Mouse (Mus musculus): ENCODE data around the gene Tet3. TPM values are rescaled to one million over a fixed set of nuclear protein-coding genes. Genes with fewer than 3 reads are reported as not detected.

Gene Tet3
- polyA plus RNA-seq, 1 experiment: 16.6 TPM

DNA sequence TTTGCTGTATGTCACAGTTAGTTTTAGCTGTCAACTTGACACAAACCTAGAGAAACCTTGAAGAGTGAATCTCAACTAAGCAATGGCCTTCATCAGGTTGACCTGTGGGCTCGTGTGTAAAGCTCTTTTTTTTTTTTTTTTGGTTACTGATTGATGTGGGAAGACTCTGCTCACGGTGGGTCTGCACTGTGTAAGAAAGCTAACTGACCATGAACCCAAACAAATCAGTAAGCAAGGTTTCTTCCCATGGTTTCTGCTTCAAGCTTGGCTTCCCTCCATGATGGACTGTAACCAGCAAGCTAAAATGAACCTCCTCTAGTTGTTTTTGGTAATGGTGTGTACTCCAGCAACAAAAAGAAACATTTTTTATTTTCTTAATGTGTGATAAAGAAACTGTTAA, 20.3 kb upstream of the Tet3 start:
- H3K27ac ChIP-seq (ENCODE audit: insufficient read depth, low read length): no peak overlapping the region
- no peaks in the 10 kb centered on the region for H3K4me1 ChIP-seq (ENCODE audit: control insufficient read depth, insufficient read depth, low read length)
- TF ChIP-seq POLR2A (IDR thresholded peaks at IDR 0.05; ENCODE audit: extremely low read depth, insufficient read depth, low read length) (no peak), CTCF (IDR thresholded peaks at IDR 0.05; ENCODE audit: extremely low read depth, insufficient read depth, low read length) (no peak)
- no peak overlapping the region for H3K4me3 ChIP-seq (ENCODE audit: insufficient read depth, low read length)

DNA sequence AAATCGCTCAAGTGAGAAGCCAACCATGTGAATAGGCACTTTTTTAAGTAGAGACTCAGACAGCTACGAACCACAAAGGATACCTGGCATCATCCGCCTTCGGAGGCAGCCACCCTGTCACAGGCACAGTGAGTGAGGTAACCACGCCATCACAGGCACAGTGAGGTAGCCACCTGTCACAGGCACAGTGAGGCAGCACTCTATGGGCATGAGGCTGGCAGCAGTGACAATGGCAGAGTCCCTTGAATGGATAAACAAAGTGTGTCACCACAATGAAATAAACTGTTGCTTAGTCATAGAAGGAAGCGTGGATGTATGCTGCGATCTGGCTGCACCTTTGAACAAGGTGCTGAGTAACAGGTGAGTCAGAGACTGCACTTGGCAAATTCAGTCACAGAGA, 19.7 kb upstream of the Tet3 start:
- TF ChIP-seq CTCF (IDR thresholded peaks at IDR 0.05; ENCODE audit: extremely low read depth, insufficient read depth, low read length): no peak
- no peak for TF ChIP-seq POLR2A (IDR thresholded peaks at IDR 0.05; ENCODE audit: extremely low read depth, insufficient read depth, low read length)
- no peak overlapping the region for H3K4me3 ChIP-seq (ENCODE audit: insufficient read depth, low read length)
- no peaks in the 10 kb centered on the region for H3K4me1 ChIP-seq (ENCODE audit: control insufficient read depth, insufficient read depth, low read length)
- H3K27ac ChIP-seq (ENCODE audit: insufficient read depth, low read length): no peak overlapping the region

GRCm38 (mm10) chr6:83478217-83478616, 19.3 kb upstream of the Tet3 start:
- Histone ChIP-seq H3K4me3 (ENCODE audit: insufficient read depth, low read length) (no peak overlapping the region), H3K4me1 (ENCODE audit: control insufficient read depth, insufficient read depth, low read length) (no peaks in the 10 kb centered on the region), H3K27ac (ENCODE audit: insufficient read depth, low read length) (no peak overlapping the region)
- TF ChIP-seq CTCF (IDR thresholded peaks at IDR 0.05; ENCODE audit: extremely low read depth, insufficient read depth, low read length) (no peak), POLR2A (IDR thresholded peaks at IDR 0.05; ENCODE audit: extremely low read depth, insufficient read depth, low read length) (no peak)

GRCm38 (mm10) chr6:83475431-83475830, 16.5 kb upstream of the Tet3 start:
- Histone ChIP-seq H3K27ac (ENCODE audit: insufficient read depth, low read length) (no peak overlapping the region), H3K4me1 (ENCODE audit: control insufficient read depth, insufficient read depth, low read length) (no peaks in the 10 kb centered on the region), H3K4me3 (ENCODE audit: insufficient read depth, low read length) (no peak overlapping the region)
- TF ChIP-seq CTCF (IDR thresholded peaks at IDR 0.05; ENCODE audit: extremely low read depth, insufficient read depth, low read length): no peak
- no peak for TF ChIP-seq POLR2A (IDR thresholded peaks at IDR 0.05; ENCODE audit: extremely low read depth, insufficient read depth, low read length)

- no peak overlapping the region for H3K4me3 ChIP-seq (ENCODE audit: insufficient read depth, low read length)
- no peaks in the 10 kb centered on the region for H3K4me1 ChIP-seq (ENCODE audit: control insufficient read depth, insufficient read depth, low read length)
- TF ChIP-seq CTCF (IDR thresholded peaks at IDR 0.05; ENCODE audit: extremely low read depth, insufficient read depth, low read length) (no peak), POLR2A (IDR thresholded peaks at IDR 0.05; ENCODE audit: extremely low read depth, insufficient read depth, low read length) (no peak)
- H3K27ac ChIP-seq (ENCODE audit: insufficient read depth, low read length): no peak overlapping the region
Measured at GRCm38 (mm10) chr6:83473240-83473639, 14.4 kb upstream of the Tet3 start.

DNA sequence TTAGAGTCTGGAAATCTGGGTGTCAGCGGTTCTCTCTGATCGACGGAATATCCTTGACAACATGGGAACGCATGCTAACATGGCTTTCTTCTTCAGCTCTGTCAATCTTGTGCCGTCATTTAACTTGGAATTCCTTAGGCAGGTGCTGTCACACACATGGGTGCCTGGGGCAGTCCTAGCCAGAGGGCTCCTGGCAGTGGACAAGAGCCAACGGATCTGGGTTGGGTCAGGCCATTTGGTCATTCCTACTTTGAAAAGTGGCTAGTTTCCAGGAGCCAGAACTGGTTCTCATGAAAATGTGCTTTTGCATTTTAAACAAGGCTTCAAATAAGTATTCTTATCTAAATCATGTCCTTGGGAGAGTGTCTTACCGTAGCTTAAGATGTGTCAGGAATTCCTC, 12.9 kb upstream of the Tet3 start:
- Histone ChIP-seq H3K4me3 (ENCODE audit: insufficient read depth, low read length) (no peak overlapping the region), H3K4me1 (ENCODE audit: control insufficient read depth, insufficient read depth, low read length) (no peaks in the 10 kb centered on the region), H3K27ac (ENCODE audit: insufficient read depth, low read length) (no peak overlapping the region)
- no peak for TF ChIP-seq CTCF (IDR thresholded peaks at IDR 0.05; ENCODE audit: extremely low read depth, insufficient read depth, low read length)
- TF ChIP-seq POLR2A (IDR thresholded peaks at IDR 0.05; ENCODE audit: extremely low read depth, insufficient read depth, low read length): no peak

DNA sequence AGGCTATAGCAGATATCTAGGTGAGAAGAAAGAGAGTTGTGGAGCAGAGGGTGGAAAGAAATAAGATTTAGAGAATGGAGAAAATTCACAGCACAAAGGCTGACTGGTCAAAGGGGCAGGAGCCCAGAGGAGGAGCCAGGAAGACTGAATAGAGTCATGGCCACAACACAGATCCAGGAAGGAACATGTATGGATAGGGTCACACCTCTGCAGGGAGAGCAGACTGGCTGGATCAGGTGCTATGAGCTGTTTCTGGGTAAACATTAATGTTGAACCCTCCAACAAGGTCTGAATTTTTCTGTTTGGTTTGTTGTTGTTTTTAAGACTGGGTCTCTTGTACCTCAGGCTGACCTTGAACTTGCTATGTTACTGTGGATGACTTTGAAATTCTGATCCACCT, 5.1 kb upstream of the Tet3 start:
- TF ChIP-seq CTCF (IDR thresholded peaks at IDR 0.05; ENCODE audit: extremely low read depth, insufficient read depth, low read length) (no peak), POLR2A (IDR thresholded peaks at IDR 0.05; ENCODE audit: extremely low read depth, insufficient read depth, low read length) (no peak)
- no peaks in the 10 kb centered on the region for H3K4me1 ChIP-seq (ENCODE audit: control insufficient read depth, insufficient read depth, low read length)
- no peak overlapping the region for H3K4me3 ChIP-seq (ENCODE audit: insufficient read depth, low read length)
- H3K27ac ChIP-seq (ENCODE audit: insufficient read depth, low read length): no peak overlapping the region

DNA sequence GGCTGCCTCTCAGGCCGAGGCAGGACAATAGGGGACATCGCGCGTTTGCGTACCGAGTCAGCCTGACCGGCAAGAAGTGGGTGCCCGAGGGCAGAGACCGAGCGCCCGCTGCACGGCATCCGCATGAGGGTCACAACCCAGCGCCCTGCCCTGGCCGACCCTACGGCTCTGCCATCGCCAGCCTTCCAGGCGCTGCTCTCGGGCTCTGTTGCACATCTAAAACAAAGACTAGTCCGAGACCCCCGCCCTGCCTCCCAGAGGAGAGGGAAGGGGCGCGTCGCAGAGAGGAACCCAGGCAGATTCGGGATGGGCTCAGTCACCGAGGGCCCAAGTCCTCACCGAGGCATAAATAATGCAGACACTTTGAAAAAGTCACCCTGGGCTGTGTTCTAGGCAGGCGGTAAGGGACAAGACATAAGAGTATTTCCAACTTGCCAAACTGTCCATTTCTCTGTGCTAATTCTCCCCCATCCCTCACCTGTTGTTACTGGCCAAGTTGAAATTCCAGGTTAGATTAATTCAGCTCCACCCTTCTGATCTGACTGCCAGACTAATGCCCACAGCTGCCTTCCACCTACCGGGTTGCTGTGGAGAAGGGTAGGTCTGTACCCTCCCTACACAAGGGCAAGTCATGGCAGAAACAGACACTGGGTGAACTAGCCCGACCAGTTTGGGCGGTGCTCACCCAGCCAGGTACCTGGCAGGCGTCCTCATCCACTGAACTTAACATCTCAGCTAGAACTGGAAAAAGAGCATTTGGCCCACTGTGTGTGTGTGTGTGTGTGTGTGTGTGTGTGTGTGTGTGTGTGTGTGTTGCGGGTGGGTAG, 1.7 kb downstream of the Tet3 start:
- Histone ChIP-seq H3K4me1 (ENCODE audit: control insufficient read depth, insufficient read depth, low read length) (peaks cover 5% of the 10 kb centered on the region; the same call in 1 of the 2 replicates), H3K4me3 (ENCODE audit: insufficient read depth, low read length) (peak overlapping the region; percentile 79), H3K27ac (ENCODE audit: insufficient read depth, low read length) (peak overlapping the region; percentile 17; the same call in 1 of the 2 replicates)
- TF ChIP-seq CTCF (IDR thresholded peaks at IDR 0.05; ENCODE audit: extremely low read depth, insufficient read depth, low read length) (no peak), POLR2A (IDR thresholded peaks at IDR 0.05; ENCODE audit: extremely low read depth, insufficient read depth, low read length) (no peak)

- peaks cover 5% of the 10 kb centered on the region; the same call in 1 of the 2 replicates for H3K4me1 ChIP-seq (ENCODE audit: control insufficient read depth, insufficient read depth, low read length)
- H3K27ac ChIP-seq (ENCODE audit: insufficient read depth, low read length): peak overlapping the region; percentile 17; the same call in 1 of the 2 replicates
- no peak for TF ChIP-seq POLR2A (IDR thresholded peaks at IDR 0.05; ENCODE audit: extremely low read depth, insufficient read depth, low read length)
- no peak for TF ChIP-seq CTCF (IDR thresholded peaks at IDR 0.05; ENCODE audit: extremely low read depth, insufficient read depth, low read length)
Measured at GRCm38 (mm10) chr6:83456131-83456983, 2.5 kb downstream of the Tet3 start.

More at GRCm38 (mm10) chr6:83456131-83456983, 2.5 kb downstream of the Tet3 start:
- peak overlapping the region; percentile 79 for H3K4me3 ChIP-seq (ENCODE audit: insufficient read depth, low read length)

Measured in cortical plate, adult 2 months (tissue).